Mouse (Mus musculus) Muller cell, postnatal 12 days (primary cell): ENCODE results near the gene Zfp455.
"Not testable (repeated sequence)": the region's sequence is repeated elsewhere in the genome, so short reads cannot be mapped to it uniquely, and the experiment has no call there.

Source experiments
- DNase-seq: peaks from one replicate; pipeline ENCODE4 v3.0.0-alpha.2; 2015; ENCODE audit errors: inconsistent ontology term

Gene Zfp455

DNA sequence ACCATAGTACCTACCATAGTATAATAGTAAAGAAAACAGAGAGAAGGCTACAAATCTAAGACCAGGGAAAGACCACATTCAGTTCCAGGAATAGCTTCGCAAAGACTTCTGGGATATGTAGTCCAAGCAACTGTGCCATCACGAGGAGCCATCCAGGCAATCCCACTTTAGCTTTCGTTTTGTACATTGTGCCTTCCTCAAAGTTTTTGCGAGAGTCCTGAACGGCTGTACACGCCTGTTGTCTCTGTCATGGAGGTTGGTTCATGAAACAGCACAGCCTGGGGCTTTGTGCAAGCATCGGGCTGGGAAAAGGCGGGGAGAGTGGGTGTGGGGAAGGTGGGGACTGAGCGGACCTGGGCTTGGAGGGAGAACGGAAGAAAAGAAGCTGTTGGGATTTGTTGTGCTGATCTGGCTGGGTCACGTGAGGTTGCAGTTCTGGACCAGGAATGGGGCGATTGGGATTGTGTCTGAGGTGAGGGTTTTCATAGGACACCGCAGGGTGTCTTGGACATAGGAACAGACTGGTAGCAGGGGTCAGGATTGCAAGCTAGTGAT, at the start of gene Zfp455:
Zfp455 (plus strand) TSS at position 167 of the 555 bp plus-strand sequence.
- peak; percentile 84 for DNase-seq

DNA sequence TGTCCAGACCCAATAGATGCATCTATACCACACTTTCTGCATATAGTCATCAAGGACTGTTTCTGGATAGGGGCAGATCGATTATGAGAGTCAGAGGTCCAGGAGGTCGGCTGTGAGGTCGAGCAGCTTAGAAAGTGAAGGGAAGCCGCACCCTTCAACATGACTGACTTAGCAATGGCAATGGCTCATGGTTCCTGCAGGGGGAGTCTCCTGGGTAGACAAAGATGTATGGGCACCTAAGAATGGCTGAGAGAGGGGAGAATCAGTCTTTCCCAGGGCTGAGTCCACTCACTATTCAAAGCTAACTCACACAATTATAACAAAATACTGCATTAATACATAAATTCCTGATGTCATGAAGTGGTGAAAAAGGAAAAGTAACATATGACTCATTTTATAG, 28.2 kb upstream of the Zfp455 start:
- not testable (repeated sequence) for DNase-seq

DNA sequence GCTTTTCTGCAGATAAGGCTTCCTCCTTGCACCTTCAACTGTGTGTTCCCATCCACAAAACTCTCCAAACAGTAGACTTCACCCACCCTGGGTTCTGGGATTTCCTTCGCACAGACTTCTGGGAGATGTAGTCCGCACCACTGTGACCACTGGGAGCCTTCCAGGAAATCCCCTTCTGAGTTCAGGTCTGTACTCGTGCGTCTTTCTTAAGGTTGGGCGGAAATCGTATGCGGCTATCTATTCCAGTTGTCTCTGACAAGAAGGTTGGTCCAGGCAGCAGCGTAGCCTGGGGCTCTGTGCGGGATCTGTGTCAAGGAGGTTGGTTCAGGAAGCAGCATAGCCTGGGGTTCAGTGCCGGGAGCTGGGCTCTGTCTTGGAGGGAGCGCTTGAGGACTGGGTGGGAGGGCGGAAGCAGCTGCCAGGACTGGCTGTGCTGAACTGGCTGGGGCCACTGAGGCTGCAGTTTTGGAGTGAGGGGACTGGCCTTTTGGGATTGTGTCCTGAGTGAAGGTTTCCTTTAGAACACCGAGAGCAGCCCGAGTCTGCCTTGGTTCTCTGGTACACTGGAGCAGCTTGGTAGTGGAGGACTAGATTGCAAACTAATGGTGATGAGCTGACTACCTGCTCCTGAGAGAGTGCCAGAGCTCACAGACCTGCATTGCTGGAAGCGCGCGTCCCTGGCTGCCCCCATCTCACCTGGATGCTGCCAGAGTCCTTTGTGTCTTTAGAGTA, 21.1 kb upstream of the Zfp455 start, which contains the start of gene Rsl1:
Rsl1 (plus strand) TSS at position 192 of the 732 bp plus-strand sequence.
- DNase-seq = peak; percentile 73

DNA sequence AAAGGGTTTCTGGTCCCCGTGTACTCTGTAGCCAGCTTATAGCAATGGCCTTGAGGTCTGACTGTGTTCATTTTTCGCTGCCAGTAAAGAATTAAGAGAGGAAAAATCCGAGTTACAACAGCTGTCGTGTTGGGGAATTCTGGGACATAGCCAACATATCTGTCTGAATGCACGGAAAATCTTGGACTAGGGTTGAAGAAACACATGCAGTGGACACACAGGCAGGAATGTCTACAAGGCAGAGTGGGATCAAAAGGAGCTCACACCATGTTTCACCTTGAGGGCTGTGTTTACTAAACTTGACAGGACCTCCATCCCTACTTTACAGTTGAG, 20.6 kb upstream of the Zfp455 start:
- DNase-seq = no peak

DNA sequence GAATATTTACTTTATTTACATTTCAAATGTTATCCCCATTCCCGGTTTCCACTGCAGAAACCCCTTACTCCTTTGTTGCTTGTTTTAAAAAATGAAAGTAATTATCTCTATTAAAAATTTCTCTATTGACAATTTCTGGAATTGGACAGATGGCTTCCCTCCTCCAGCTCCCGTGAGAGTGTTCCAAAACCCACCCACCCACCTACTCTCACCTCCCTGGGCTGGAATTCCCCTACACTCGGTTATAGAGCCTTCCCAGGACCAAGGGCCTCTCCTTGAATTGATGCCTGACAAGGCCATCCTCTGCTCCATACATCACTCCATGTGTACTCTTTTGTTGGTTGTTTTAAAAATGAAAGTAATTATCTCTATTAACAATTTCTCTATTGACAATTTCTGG, 7.3 kb downstream of the Zfp455 start:
- no peak for DNase-seq

DNA sequence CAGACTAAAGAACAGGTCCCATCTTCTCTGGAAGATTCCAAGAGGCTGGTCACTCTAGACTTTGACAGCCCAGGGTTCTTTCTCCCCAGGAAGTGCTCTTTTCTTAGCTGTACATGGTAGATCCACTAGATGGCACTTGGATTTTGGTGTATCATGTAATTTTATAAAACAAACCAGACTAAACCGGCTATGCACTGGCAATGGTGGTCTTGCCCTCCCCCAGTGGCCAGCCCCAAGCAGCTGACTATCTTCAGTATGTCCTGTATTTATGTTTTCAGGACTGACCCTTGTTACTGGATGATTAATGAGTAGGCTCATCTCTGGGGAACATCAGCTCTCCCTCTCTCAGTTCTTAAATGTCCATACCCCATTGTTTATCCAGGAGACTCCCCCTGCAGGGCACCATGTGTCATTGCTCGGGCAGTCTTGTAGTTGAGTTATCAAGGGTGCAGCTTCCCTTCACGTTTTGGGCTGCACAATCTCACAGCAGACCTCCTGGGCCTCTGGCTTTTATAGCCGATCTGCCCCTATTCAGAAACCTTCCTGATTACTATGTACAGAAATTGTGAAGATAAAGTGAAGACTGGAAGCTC, 19.8 kb downstream of the Zfp455 start:
- no peak for DNase-seq
